9 mouse cellular contexts compared by ENCODE assay signal in the genomic region with DNA sequence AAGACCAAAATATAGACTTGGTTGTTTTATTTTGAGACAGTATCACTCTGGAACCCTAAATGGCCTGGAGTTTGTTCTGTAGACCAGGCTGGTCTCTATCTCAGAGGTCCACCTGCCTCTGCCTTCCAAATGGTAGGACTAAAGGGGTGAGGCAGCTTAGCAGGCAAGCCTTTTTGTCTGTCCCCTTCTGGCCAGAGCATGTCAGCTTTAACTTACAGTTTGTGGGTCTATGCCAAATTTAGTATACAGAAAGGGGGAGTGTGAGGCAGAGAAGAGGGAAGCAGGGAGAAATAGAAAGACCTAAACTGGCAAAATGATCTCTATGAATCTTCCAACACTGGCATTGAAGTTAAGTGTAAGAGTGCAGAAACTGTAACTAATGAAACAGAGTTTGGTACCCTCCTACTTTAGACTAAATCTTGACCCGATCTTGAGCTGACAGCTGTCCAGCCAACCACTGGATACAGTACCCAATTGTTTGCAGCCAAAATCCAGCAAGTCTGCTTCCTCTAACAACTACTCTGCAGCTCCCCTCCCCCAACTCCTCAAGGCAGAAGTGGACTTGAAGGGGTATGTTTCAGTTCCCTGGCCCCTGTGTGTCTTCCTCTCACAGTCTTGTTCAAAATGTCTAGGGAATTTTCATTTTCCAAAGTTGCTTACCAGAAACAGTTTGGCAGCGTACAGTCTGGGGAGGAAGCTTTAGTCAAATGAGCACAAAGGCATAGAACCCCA.
DNase-seq lines count a peak whose midpoint lies in the region; ATAC-seq and TF ChIP-seq lines count a peak whose summit lies in the region.
"Had no signal": no experiment of that assay in that cellular context is flagged by ENCODE, and none has a peak within 500 bp of the region (broad histone marks: within the 10 kb centered on the region; RNA-seq: fewer than 3 reads in every experiment).

No protein-coding gene starts in this region.

- no peak overlapping the region for H3K4me2 ChIP-seq in kidney, embryonic 16.5 days (replicated peaks; ENCODE audit: low read depth, low read length)
- no peak overlapping the region for H3K4me2 ChIP-seq in heart, embryonic 12.5 days
- no peak overlapping the region for H3K4me2 ChIP-seq in hindbrain, embryonic 13.5 days
- H3K4me2 ChIP-seq: forebrain, embryonic 12.5 days had no signal

- TF ChIP-seq CTCF in brain, embryonic 14.5 days (IDR thresholded peaks at IDR 0.05; ENCODE audit: borderline replicate concordance, extremely low read depth, insufficient read depth, insufficient read length), result no peak

- no peak overlapping the region for H3K27ac ChIP-seq in kidney, embryonic 16.5 days (ENCODE audit: low read length)
- H3K27ac ChIP-seq in heart, embryonic 12.5 days (ENCODE audit: poor library complexity, severe bottlenecking), result 0 out of 2 replicates have a peak overlapping the region, but pooled peaks have one; percentile 11
- H3K27ac ChIP-seq in hindbrain, embryonic 13.5 days, result no peak overlapping the region
- H3K27ac ChIP-seq: forebrain, embryonic 12.5 days had no signal

- H3K9ac ChIP-seq in kidney, embryonic 16.5 days (replicated peaks; ENCODE audit: low read length), result no peak overlapping the region
- no peak overlapping the region for H3K9ac ChIP-seq in heart, embryonic 12.5 days
- no peak overlapping the region for H3K9ac ChIP-seq in hindbrain, embryonic 13.5 days
- H3K9ac ChIP-seq: forebrain, embryonic 12.5 days had no signal

- no peak overlapping the region for H3K4me3 ChIP-seq in kidney, embryonic 16.5 days (ENCODE audit: low read length)
- no peak overlapping the region for H3K4me3 ChIP-seq in heart, embryonic 12.5 days
- H3K4me3 ChIP-seq in hindbrain, embryonic 13.5 days, result no peak overlapping the region
- H3K4me3 ChIP-seq: forebrain, embryonic 12.5 days had no signal

- TF ChIP-seq POLR2A in brain, embryonic 14.5 days (IDR thresholded peaks at IDR 0.05; ENCODE audit: borderline replicate concordance, extremely low read depth, insufficient read depth, insufficient read length, poor library complexity, severe bottlenecking), result no peak

- WGBS in kidney, embryonic 16.5 days, result 64% methylated on average over 2 of the region's 2 CpGs
- WGBS in heart, embryonic 12.5 days, result 68% methylated on average over 2 of the region's 2 CpGs
- WGBS in hindbrain, embryonic 13.5 days, result 82% methylated on average over 2 of the region's 2 CpGs

- H3K27me3 ChIP-seq in kidney, embryonic 16.5 days (ENCODE audit: insufficient read depth, low read length), result no peaks in the 10 kb centered on the region
- no peaks in the 10 kb centered on the region for H3K27me3 ChIP-seq in heart, embryonic 12.5 days (replicated peaks)
- no peaks in the 10 kb centered on the region for H3K27me3 ChIP-seq in hindbrain, embryonic 13.5 days
- H3K27me3 ChIP-seq: forebrain, embryonic 12.5 days had no signal

- no peaks in the 10 kb centered on the region for H3K9me3 ChIP-seq in kidney, embryonic 16.5 days (ENCODE audit: low read length)
- H3K9me3 ChIP-seq in heart, embryonic 12.5 days (replicated peaks), result no peaks in the 10 kb centered on the region
- no peaks in the 10 kb centered on the region for H3K9me3 ChIP-seq in hindbrain, embryonic 13.5 days
- H3K9me3 ChIP-seq: forebrain, embryonic 12.5 days had no signal

- peaks cover 17% of the 10 kb centered on the region; the same call in 1 of the 2 replicates for H3K4me1 ChIP-seq in kidney, embryonic 16.5 days (ENCODE audit: insufficient read depth, low read length)
- peaks cover 7% of the 10 kb centered on the region; the same call in 1 of the 2 replicates for H3K4me1 ChIP-seq in heart, embryonic 12.5 days (replicated peaks)
- H3K4me1 ChIP-seq in hindbrain, embryonic 13.5 days (replicated peaks), result peaks cover 16% of the 10 kb centered on the region
- H3K4me1 ChIP-seq: forebrain, embryonic 12.5 days had no signal

- H3K36me3 ChIP-seq in kidney, embryonic 16.5 days (ENCODE audit: insufficient read depth, low read length), result no peaks in the 10 kb centered on the region
- no peaks in the 10 kb centered on the region for H3K36me3 ChIP-seq in heart, embryonic 12.5 days
- no peaks in the 10 kb centered on the region for H3K36me3 ChIP-seq in hindbrain, embryonic 13.5 days
- H3K36me3 ChIP-seq: forebrain, embryonic 12.5 days had no signal

- DNase-seq in kidney, postnatal 10 days, result peak; percentile 54
- DNase-seq in brain, embryonic 14.5 days (ENCODE audit: low read depth), result peak; percentile 26
- peak; percentile 34 for DNase-seq in lung, postnatal 25 days (ENCODE audit: low spot score)

- ATAC-seq in kidney, embryonic 16.5 days (ENCODE audit: low FRiP score, low TSS enrichment), result no peak
- ATAC-seq in heart, embryonic 12.5 days (ENCODE audit: insufficient number of reproducible peaks, low FRiP score), result no peak
- no peak for ATAC-seq in CD4-positive, CD25-positive, alpha-beta regulatory T cell, adult 4 months
- no peak for ATAC-seq in erythroid progenitor cell, adult 5-6 weeks (replicated peaks; ENCODE audit: low FRiP score, poor library complexity, severe bottlenecking)
- ATAC-seq in hindbrain, embryonic 13.5 days (ENCODE audit: low FRiP score), result no peak
